Mouse (Mus musculus): ENCODE data around the gene Gli3.

DNA sequence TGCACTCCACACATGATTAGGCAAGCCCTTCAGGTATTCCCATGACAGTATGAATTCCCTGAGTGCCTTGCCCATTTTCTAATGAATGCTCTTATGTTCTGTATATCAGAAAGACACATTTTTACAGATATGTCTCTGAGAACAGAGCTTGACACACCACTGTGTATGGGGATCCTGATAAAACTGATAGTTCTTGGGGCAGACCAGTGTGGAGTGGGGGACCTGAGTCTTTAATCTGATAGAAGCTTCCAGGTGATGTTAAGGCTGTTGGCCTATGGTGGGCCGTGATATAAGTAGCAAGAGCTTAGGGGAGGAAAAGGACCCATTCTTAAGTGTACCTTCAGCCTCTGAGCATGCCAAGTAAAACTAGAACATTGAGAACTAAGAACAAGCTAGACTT lies 178.5 kb downstream of the Gli3 start:
- TF ChIP-seq POLR2A (IDR thresholded peaks at IDR 0.05; ENCODE audit: extremely low read depth, insufficient read depth, low read length) (no peak), CTCF (IDR thresholded peaks at IDR 0.05; ENCODE audit: low read depth, low read length) (no peak)
